16 mouse cellular contexts compared by ENCODE assay signal in the genomic region with DNA sequence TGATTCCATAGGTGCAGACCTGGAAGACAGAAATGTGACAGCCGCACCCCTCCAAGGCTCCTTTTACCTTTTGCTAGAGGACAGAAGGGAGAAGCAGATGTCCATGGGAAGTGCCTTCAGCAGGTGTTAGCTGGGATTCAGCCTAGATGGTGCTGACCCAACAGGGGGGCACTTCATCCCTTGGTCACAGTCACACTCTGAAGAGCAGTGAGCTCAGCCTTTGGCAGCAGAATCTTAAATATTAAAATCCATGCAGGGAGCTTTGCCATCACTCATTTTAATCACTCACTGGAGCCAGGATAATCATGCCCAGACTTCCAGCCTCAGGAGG.
DNase-seq lines count a peak whose midpoint lies in the region; ATAC-seq lines count a peak whose summit lies in the region.
"Had no signal": no experiment of that assay in that cellular context is flagged by ENCODE, and none has a peak within 500 bp of the region (broad histone marks: within the 10 kb centered on the region; RNA-seq: fewer than 3 reads in every experiment).

No protein-coding gene starts in this region.

- no peak for DNase-seq in heart, embryonic 10.5 days (ENCODE audit: low spot score)
- DNase-seq in heart, adult 9 months (ENCODE audit: low spot score in 2 of 2), result no peak
- peak; percentile 76 to 82 for DNase-seq in cerebellum, adult 18-20 months
- DNase-seq in hindbrain, embryonic 11.5 days (ENCODE audit: low spot score), result no peak
- DNase-seq in midbrain, embryonic 14.5 days, result no peak
- DNase-seq in kidney, adult 9 months, result no peak
- no peak for DNase-seq in liver, embryonic 11.5 days (ENCODE audit: low spot score)
- DNase-seq in kidney, postnatal 4 days, result no peak
- DNase-seq: gastrocnemius, postnatal 10 days; kidney, adult 18-20 months; lung, postnatal 36 days; right cerebral cortex, postnatal 4 days; thymus, postnatal 25 days had no signal

- H3K4me1 ChIP-seq in heart, embryonic 10.5 days, result peaks cover 44% of the 10 kb centered on the region
- H3K4me1 ChIP-seq in hindbrain, embryonic 11.5 days (replicated peaks; ENCODE audit: control insufficient read depth, insufficient read depth, low read length), result no peaks in the 10 kb centered on the region
- 0 out of 2 replicates have a peak, but pooled peaks cover 3% of the 10 kb centered on the region for H3K4me1 ChIP-seq in midbrain, embryonic 14.5 days (ENCODE audit: control insufficient read depth, insufficient read depth, low read length)
- no peaks in the 10 kb centered on the region; the same call in 1 of the 2 replicates for H3K4me1 ChIP-seq in liver, embryonic 11.5 days (replicated peaks; ENCODE audit: control insufficient read depth, insufficient read depth, low read length)

- no peaks in the 10 kb centered on the region for H3K36me3 ChIP-seq in heart, embryonic 10.5 days
- H3K36me3 ChIP-seq in hindbrain, embryonic 11.5 days (ENCODE audit: control insufficient read depth, insufficient read depth, low read length), result no peaks in the 10 kb centered on the region
- H3K36me3 ChIP-seq in midbrain, embryonic 14.5 days (ENCODE audit: control insufficient read depth, insufficient read depth, low read length), result no peaks in the 10 kb centered on the region
- no peaks in the 10 kb centered on the region for H3K36me3 ChIP-seq in liver, embryonic 11.5 days (ENCODE audit: control insufficient read depth, insufficient read depth, low read length)

- no peaks in the 10 kb centered on the region for H3K9me3 ChIP-seq in heart, embryonic 10.5 days
- H3K9me3 ChIP-seq in hindbrain, embryonic 11.5 days (ENCODE audit: control insufficient read depth, low read length), result no peaks in the 10 kb centered on the region
- no peaks in the 10 kb centered on the region for H3K9me3 ChIP-seq in midbrain, embryonic 14.5 days (ENCODE audit: control insufficient read depth, low read length)
- H3K9me3 ChIP-seq in liver, embryonic 11.5 days (ENCODE audit: control insufficient read depth, low read length), result no peaks in the 10 kb centered on the region

- H3K27ac ChIP-seq in heart, embryonic 10.5 days, result 0 out of 2 replicates have a peak overlapping the region, but pooled peaks have one; percentile 29
- no peak overlapping the region for H3K27ac ChIP-seq in hindbrain, embryonic 11.5 days (ENCODE audit: low read depth, low read length)
- H3K27ac ChIP-seq in midbrain, embryonic 14.5 days (replicated peaks; ENCODE audit: low read depth, low read length), result 0 out of 2 replicates have a peak overlapping the region, but pooled peaks have one; percentile 49
- no peak overlapping the region for H3K27ac ChIP-seq in liver, embryonic 11.5 days (ENCODE audit: low read depth, low read length)
- H3K27ac ChIP-seq: liver, embryonic 14.5 days had no signal

- H3K9ac ChIP-seq in hindbrain, embryonic 11.5 days (ENCODE audit: low read depth, low read length), result no peak overlapping the region
- no peak overlapping the region for H3K9ac ChIP-seq in midbrain, embryonic 14.5 days (replicated peaks; ENCODE audit: low read length)
- H3K9ac ChIP-seq in liver, embryonic 11.5 days (ENCODE audit: low read depth, low read length), result no peak overlapping the region
- H3K9ac ChIP-seq: liver, embryonic 14.5 days had no signal

- 46% methylated on average over 1 of the region's 1 CpGs for WGBS in heart, embryonic 10.5 days
- 75% methylated on average over 1 of the region's 1 CpGs for WGBS in hindbrain, embryonic 11.5 days
- 76% methylated on average over 1 of the region's 1 CpGs for WGBS in midbrain, embryonic 14.5 days
- 74% methylated on average over 1 of the region's 1 CpGs for WGBS in liver, embryonic 11.5 days

- H3K4me2 ChIP-seq in hindbrain, embryonic 11.5 days (replicated peaks; ENCODE audit: low read depth, low read length), result no peak overlapping the region
- no peak overlapping the region for H3K4me2 ChIP-seq in midbrain, embryonic 14.5 days (ENCODE audit: low read length)
- H3K4me2 ChIP-seq in liver, embryonic 11.5 days, result no peak overlapping the region

- H3K27me3 ChIP-seq in heart, embryonic 10.5 days (ENCODE audit: insufficient read depth, poor library complexity, severe bottlenecking), result no peaks in the 10 kb centered on the region
- H3K27me3 ChIP-seq in hindbrain, embryonic 11.5 days (ENCODE audit: control insufficient read depth, insufficient read depth, low read length), result no peaks in the 10 kb centered on the region
- H3K27me3 ChIP-seq in midbrain, embryonic 14.5 days (ENCODE audit: control insufficient read depth, insufficient read depth, low read length), result no peaks in the 10 kb centered on the region
- no peaks in the 10 kb centered on the region for H3K27me3 ChIP-seq in liver, embryonic 11.5 days (replicated peaks; ENCODE audit: control insufficient read depth, insufficient read depth, low read length)

- no peak overlapping the region for H3K4me3 ChIP-seq in heart, embryonic 10.5 days
- H3K4me3 ChIP-seq in hindbrain, embryonic 11.5 days (ENCODE audit: low read depth, low read length), result no peak overlapping the region
- H3K4me3 ChIP-seq in midbrain, embryonic 14.5 days (replicated peaks; ENCODE audit: low read depth, low read length), result no peak overlapping the region
- H3K4me3 ChIP-seq in liver, embryonic 11.5 days (ENCODE audit: low read depth, low read length), result no peak overlapping the region
- H3K4me3 ChIP-seq: erythroblast, embryonic 14.5 days; myocyte had no signal

- 0 out of 2 replicates have a peak, but pooled peaks have one; percentile 15 for ATAC-seq in hindbrain, embryonic 11.5 days (ENCODE audit: low FRiP score)
- ATAC-seq in midbrain, embryonic 14.5 days (ENCODE audit: low FRiP score, low TSS enrichment), result no peak
- ATAC-seq in liver, embryonic 11.5 days (replicated peaks; ENCODE audit: low FRiP score), result no peak

Comparison
In these comparisons a context has a peak if more than half of its experiments do, and no peak if none do; other contexts are left out.
1. DNase-seq: peak in cerebellum, adult 18-20 months (2 of 2); none in heart, embryonic 10.5 days (single experiment), heart, adult 9 months (0 of 2), hindbrain, embryonic 11.5 days (single experiment), midbrain, embryonic 14.5 days (single experiment), kidney, adult 9 months (single experiment), liver, embryonic 11.5 days (single experiment) and kidney, postnatal 4 days (0 of 2).
2. H3K27ac ChIP-seq: peak in heart, embryonic 10.5 days (single experiment) and midbrain, embryonic 14.5 days (single experiment); none in hindbrain, embryonic 11.5 days (single experiment) and liver, embryonic 11.5 days (single experiment).